Mouse (Mus musculus) stomach, postnatal 0 days (tissue): ENCODE data around the gene Nfib. TPM values are rescaled to one million over a fixed set of nuclear protein-coding genes. Genes with fewer than 3 reads are reported as not detected.

Experiments
- ATAC-seq: fragments of 200-750 bp; cut with Nextera tagmentation; 2 replicates; pipeline ENCODE4 v1.8.0; 2017; ENCODE audit not compliant: low FRiP score, low TSS enrichment
- DNase-seq: peaks from one replicate; pipeline ENCODE4 v3.0.0-alpha.2; 2016; ENCODE audit warnings: low spot score
- H3K27ac ChIP-seq: fragments of 300-500 bp; sonication (generic); replicated peaks from 2 replicates; pipeline ENCODE4 v1.5.1; 2014; ENCODE audit warnings: mild to moderate bottlenecking, control low read depth
- H3K27me3 ChIP-seq: fragments of 300-500 bp; sonication (generic); 2 replicates; pipeline ENCODE4 v1.6.1; 2014; ENCODE audit warnings: low read length; ENCODE audit not compliant: control insufficient read depth, insufficient read depth
- H3K36me3 ChIP-seq: fragments of 300-500 bp; sonication (generic); 2 replicates; pipeline ENCODE4 v1.6.1; 2014; ENCODE audit warnings: low read length, mixed read lengths; ENCODE audit not compliant: control insufficient read depth, insufficient read depth
- H3K4me1 ChIP-seq: fragments of 300-500 bp; sonication (generic); replicated peaks from 2 replicates; pipeline ENCODE4 v1.6.1; 2014; ENCODE audit warnings: antibody characterized with exemption; ENCODE audit not compliant: control insufficient read depth, insufficient read depth
- H3K4me2 ChIP-seq: fragments of 300-500 bp; sonication (generic); replicated peaks from 2 replicates; pipeline ENCODE4 v1.6.1; 2014; ENCODE audit warnings: low read depth, mild to moderate bottlenecking, control low read depth, moderate library complexity
- H3K4me3 ChIP-seq: fragments of 300-500 bp; sonication (generic); 2 replicates; pipeline ENCODE4 v1.5.1; 2014; ENCODE audit warnings: low read depth, low read length, control low read depth
- H3K9ac ChIP-seq: fragments of 300-500 bp; sonication (generic); 2 replicates; pipeline ENCODE4 v1.6.1; 2014; ENCODE audit warnings: mild to moderate bottlenecking, low read length, control low read depth, mixed read lengths
- H3K9me3 ChIP-seq: fragments of 300-500 bp; sonication (generic); 2 replicates; pipeline ENCODE4 v1.6.1; 2016; ENCODE audit warnings: low read length; ENCODE audit not compliant: control insufficient read depth
- CTCF ChIP-seq: IDR thresholded peaks from 2 replicates; pipeline ENCODE4 v1.5.1; 2016; ENCODE audit warnings: antibody characterized with exemption, low read depth, mild to moderate bottlenecking, moderate library complexity
- EP300 ChIP-seq: optimal IDR thresholded peaks from 2 replicates; pipeline ENCODE3; 2016; ENCODE audit warnings: antibody characterized with exemption
- WGBS: fragments of 180-500 bp; shearing (Covaris S2); extraction: QIAGEN DNeasy Blood & Tissue Kit; methylation state at CpG from one replicate; pipeline ENCODE4 v1.1.7; 2014; 5-methylcytosine and 5-hydroxymethylcytosine counted together
- polyA plus RNA-seq: library from polyadenylated mRNA; unstranded; fragments of >200 nt; fragmentation: Nextera tagmentation; extraction: Ambion mirVana; gene quantifications from 2 replicates; pipeline ENCODE4 v1.2.1, GENCODE M21; 2015

Nfib gene
- polyA plus RNA-seq, 1 experiment from 2014 or later, result 19.9 TPM

DNA sequence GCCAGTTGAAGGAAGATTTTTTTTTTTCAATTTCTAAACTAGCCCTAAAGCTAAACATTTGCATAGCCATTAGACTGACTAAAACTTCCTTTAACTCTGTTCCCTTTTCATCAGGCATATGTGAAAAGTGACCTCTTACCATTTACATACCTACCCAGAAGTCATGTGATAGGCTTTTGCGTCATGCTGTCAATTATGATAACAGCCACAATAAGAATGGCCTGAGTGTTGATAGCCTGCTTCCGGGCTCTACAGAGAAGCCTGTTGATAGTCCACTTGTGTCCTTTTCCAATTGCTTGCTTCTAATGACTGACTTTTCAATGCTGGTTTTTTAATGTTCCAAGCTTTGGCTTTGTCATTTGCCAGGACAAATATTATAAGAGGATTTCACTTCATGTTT, 389.8 kb downstream of the Nfib start:
- TF ChIP-seq CTCF (no peak), EP300 (no peak)
- no peaks in the 10 kb centered on the region; the same call in 1 of the 2 replicates for H3K4me1 ChIP-seq
- no peaks in the 10 kb centered on the region for H3K27me3 ChIP-seq
- ATAC-seq, result peak; percentile 95
- H3K4me3 ChIP-seq, result no peak overlapping the region
- 0 out of 2 replicates have a peak, but pooled peaks cover 2% of the 10 kb centered on the region for H3K36me3 ChIP-seq
- H3K4me2 ChIP-seq, result no peak overlapping the region
- H3K9ac ChIP-seq, result no peak overlapping the region
- H3K27ac ChIP-seq, result no peak overlapping the region
- peak; percentile 34 for DNase-seq
- H3K9me3 ChIP-seq, result no peaks in the 10 kb centered on the region
- 76% methylated on average over 2 of the region's 2 CpGs for WGBS

- DNase-seq, result no peak
- peak overlapping the region; percentile 40; the same call in 1 of the 2 replicates for H3K27ac ChIP-seq
Observed at GRCm38 (mm10) chr4:82310924-82311734, 394.4 kb downstream of the Nfib start.

GRCm38 (mm10) chr4:82306045-82306444, 399.5 kb downstream of the Nfib start:
- H3K4me1 ChIP-seq, result no peaks in the 10 kb centered on the region
- peak overlapping the region; percentile 35; the same call in 1 of the 2 replicates for H3K27ac ChIP-seq
- H3K9ac ChIP-seq, result no peak overlapping the region
- DNase-seq, result no peak
- WGBS, result 22% methylated on average over 6 of the region's 6 CpGs
- H3K36me3 ChIP-seq, result no peaks in the 10 kb centered on the region
- H3K4me2 ChIP-seq, result no peak overlapping the region
- ATAC-seq, result no peak
- TF ChIP-seq EP300, result no peak
- TF ChIP-seq CTCF, result no peak
- no peaks in the 10 kb centered on the region for H3K9me3 ChIP-seq
- H3K27me3 ChIP-seq, result no peaks in the 10 kb centered on the region
- no peak overlapping the region for H3K4me3 ChIP-seq

More at GRCm38 (mm10) chr4:82310924-82311734, 394.4 kb downstream of the Nfib start:
- ATAC-seq, result no peak
- Histone ChIP-seq H3K4me1 (no peaks in the 10 kb centered on the region; the same call in 1 of the 2 replicates), H3K9ac (peak overlapping the region; percentile 2; the same call in 1 of the 2 replicates), H3K9me3 (no peaks in the 10 kb centered on the region), H3K36me3 (no peaks in the 10 kb centered on the region), H3K4me2 (0 out of 2 replicates have a peak overlapping the region, but pooled peaks have one; percentile 17), H3K4me3 (no peak overlapping the region), H3K27me3 (no peaks in the 10 kb centered on the region)
- TF ChIP-seq EP300 (no peak), CTCF (no peak)
- WGBS, result 36% methylated on average over 11 of the region's 11 CpGs

GRCm38 (mm10) chr4:82304148-82304871, 401.2 kb downstream of the Nfib start:
- DNase-seq (peak; percentile 64), ATAC-seq (peak; percentile 86)
- WGBS, result 4% methylated on average over 17 of the region's 17 CpGs
- Histone ChIP-seq H3K4me2 (peak overlapping the region; percentile 42), H3K36me3 (no peaks in the 10 kb centered on the region), H3K4me3 (0 out of 2 replicates have a peak overlapping the region, but pooled peaks have one; percentile 0), H3K27me3 (no peaks in the 10 kb centered on the region), H3K9me3 (no peaks in the 10 kb centered on the region), H3K27ac (peak overlapping the region; percentile 75), H3K4me1 (no peaks in the 10 kb centered on the region), H3K9ac (peak overlapping the region; percentile 2; the same call in 1 of the 2 replicates)
- TF ChIP-seq EP300, result peak; percentile 46
- TF ChIP-seq CTCF, result no peak

DNA sequence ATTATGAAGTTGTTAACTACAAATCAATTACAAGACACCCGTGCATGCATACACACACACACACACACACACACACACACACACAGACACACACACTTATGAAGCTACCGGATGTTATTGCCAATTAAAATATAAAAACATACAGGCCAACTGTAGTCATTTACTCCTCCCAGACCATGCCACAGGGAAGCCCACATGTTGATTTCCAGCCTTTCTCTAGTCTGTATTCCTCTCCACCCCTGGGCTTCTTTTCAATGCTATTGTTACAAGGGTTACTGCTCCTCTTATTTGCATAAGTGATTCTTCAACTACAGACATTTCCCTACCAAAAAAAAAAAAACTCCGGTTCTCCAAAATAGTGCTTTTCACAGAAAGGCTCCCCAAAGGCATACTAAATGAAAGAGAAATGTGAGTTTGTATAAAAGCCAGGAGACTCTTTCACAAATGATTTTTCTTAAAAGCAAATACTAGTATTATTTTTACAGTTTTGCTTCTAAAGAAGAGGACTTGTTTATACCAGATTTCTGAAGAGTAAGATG, 402.1 kb downstream of the Nfib start:
- no peaks in the 10 kb centered on the region for H3K4me1 ChIP-seq
- 50% methylated on average over 3 of the region's 3 CpGs for WGBS
- no peak overlapping the region for H3K4me3 ChIP-seq
- H3K9ac ChIP-seq, result no peak overlapping the region
- H3K36me3 ChIP-seq, result no peaks in the 10 kb centered on the region
- no peak for ATAC-seq
- H3K27ac ChIP-seq, result peak overlapping the region; percentile 75; the same call in 1 of the 2 replicates
- H3K27me3 ChIP-seq, result no peaks in the 10 kb centered on the region
- no peak for DNase-seq
- no peak for TF ChIP-seq CTCF
- TF ChIP-seq EP300, result no peak
- H3K4me2 ChIP-seq, result no peak overlapping the region
- H3K9me3 ChIP-seq, result no peaks in the 10 kb centered on the region
